Comparison of ENCODE assay signal across 25 mouse cellular contexts in the genomic region with DNA sequence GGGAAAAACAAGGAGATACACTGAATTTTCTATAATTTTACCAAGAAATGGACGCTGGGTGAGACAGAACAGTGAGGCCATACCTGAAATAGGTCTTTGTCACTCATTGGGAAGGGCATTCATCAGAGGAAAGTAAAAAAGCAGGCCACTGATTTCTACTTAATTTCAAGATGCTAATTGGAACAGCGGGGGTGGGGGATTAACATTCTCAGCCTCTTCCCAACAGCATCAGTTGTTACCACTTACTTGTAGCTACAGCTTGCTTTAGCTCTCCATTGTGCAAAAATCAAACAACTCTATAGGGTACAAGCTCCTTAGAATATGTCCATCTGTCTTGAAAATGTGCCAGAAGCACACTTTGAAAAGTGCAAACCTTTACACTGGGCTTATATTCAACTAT.
A peak's percentile ranks its signal among the peaks of the same experiment; 100 is the strongest.
DNase-seq lines count a peak whose midpoint lies in the region; ATAC-seq and TF ChIP-seq lines count a peak whose summit lies in the region.
"Had no signal": no experiment of that assay in that cellular context is flagged by ENCODE, and none has a peak within 500 bp of the region (broad histone marks: within the 10 kb centered on the region; RNA-seq: fewer than 3 reads in every experiment).

No protein-coding gene starts in this region.

- no peak overlapping the region for H3K4me3 ChIP-seq in forebrain, embryonic 11.5 days (ENCODE audit: low read depth, low read length)
- no peak overlapping the region for H3K4me3 ChIP-seq in forebrain, embryonic 15.5 days
- H3K4me3 ChIP-seq in hindbrain, postnatal 0 days (ENCODE audit: low read length), result no peak overlapping the region
- no peak overlapping the region for H3K4me3 ChIP-seq in hindbrain, embryonic 10.5 days
- H3K4me3 ChIP-seq: heart, embryonic 12.5 days; heart, embryonic 15.5 days had no signal

- no peaks in the 10 kb centered on the region for H3K36me3 ChIP-seq in forebrain, embryonic 11.5 days (ENCODE audit: control insufficient read depth, insufficient read depth, low read length)
- no peaks in the 10 kb centered on the region for H3K36me3 ChIP-seq in forebrain, embryonic 15.5 days
- no peaks in the 10 kb centered on the region for H3K36me3 ChIP-seq in hindbrain, postnatal 0 days (ENCODE audit: insufficient read depth, low read length)
- H3K36me3 ChIP-seq in hindbrain, embryonic 10.5 days, result no peaks in the 10 kb centered on the region
- H3K36me3 ChIP-seq: G1E; heart, embryonic 12.5 days; heart, embryonic 15.5 days had no signal

- TF ChIP-seq POLR2A in brain, embryonic 14.5 days (IDR thresholded peaks at IDR 0.05; ENCODE audit: borderline replicate concordance, extremely low read depth, insufficient read depth, insufficient read length, poor library complexity, severe bottlenecking), result no peak

- no peak for TF ChIP-seq CTCF in hindbrain, postnatal 0 days (IDR thresholded peaks at IDR 0.05; ENCODE audit: low read depth)
- no peak for TF ChIP-seq CTCF in brain, embryonic 14.5 days (IDR thresholded peaks at IDR 0.05; ENCODE audit: borderline replicate concordance, extremely low read depth, insufficient read depth, insufficient read length)

- H3K9ac ChIP-seq in forebrain, embryonic 11.5 days (ENCODE audit: low read length), result no peak overlapping the region
- no peak overlapping the region for H3K9ac ChIP-seq in forebrain, embryonic 15.5 days (replicated peaks)
- no peak overlapping the region for H3K9ac ChIP-seq in hindbrain, postnatal 0 days (replicated peaks; ENCODE audit: low read length)
- H3K9ac ChIP-seq: heart, embryonic 12.5 days; heart, embryonic 15.5 days; hindbrain, embryonic 14.5 days had no signal

- WGBS in forebrain, embryonic 11.5 days, result 12% methylated on average over 2 of the region's 2 CpGs
- 9% methylated on average over 2 of the region's 2 CpGs for WGBS in forebrain, embryonic 15.5 days
- 49% methylated on average over 2 of the region's 2 CpGs for WGBS in hindbrain, postnatal 0 days
- 42% methylated on average over 2 of the region's 2 CpGs for WGBS in hindbrain, embryonic 10.5 days

- H3K9me3 ChIP-seq in forebrain, embryonic 11.5 days (ENCODE audit: control insufficient read depth, low read length), result no peaks in the 10 kb centered on the region
- no peaks in the 10 kb centered on the region for H3K9me3 ChIP-seq in forebrain, embryonic 15.5 days
- no peaks in the 10 kb centered on the region for H3K9me3 ChIP-seq in hindbrain, postnatal 0 days (ENCODE audit: low read length)
- H3K9me3 ChIP-seq in hindbrain, embryonic 10.5 days, result no peaks in the 10 kb centered on the region
- H3K9me3 ChIP-seq: G1E; heart, embryonic 12.5 days; heart, embryonic 15.5 days had no signal

- no peaks in the 10 kb centered on the region for H3K4me1 ChIP-seq in forebrain, embryonic 11.5 days (replicated peaks; ENCODE audit: control insufficient read depth, insufficient read depth, low read length)
- peaks cover 6% of the 10 kb centered on the region for H3K4me1 ChIP-seq in forebrain, embryonic 15.5 days
- H3K4me1 ChIP-seq in hindbrain, postnatal 0 days (ENCODE audit: insufficient read depth, low read length), result no peaks in the 10 kb centered on the region
- H3K4me1 ChIP-seq in hindbrain, embryonic 10.5 days (replicated peaks), result no peaks in the 10 kb centered on the region
- H3K4me1 ChIP-seq: heart, embryonic 12.5 days; heart, embryonic 15.5 days had no signal

- H3K4me2 ChIP-seq in forebrain, embryonic 11.5 days (ENCODE audit: low read depth, low read length, severe bottlenecking), result no peak overlapping the region
- H3K4me2 ChIP-seq in forebrain, embryonic 15.5 days (replicated peaks), result no peak overlapping the region
- no peak overlapping the region for H3K4me2 ChIP-seq in hindbrain, postnatal 0 days (ENCODE audit: low read depth, low read length)
- H3K4me2 ChIP-seq: heart, embryonic 12.5 days; heart, embryonic 15.5 days; hindbrain, embryonic 14.5 days had no signal

- peak; percentile 53 for DNase-seq in forebrain, embryonic 11.5 days (ENCODE audit: low spot score)
- peak; percentile 28 for DNase-seq in hindbrain, postnatal 0 days (ENCODE audit: low spot score)
- DNase-seq in hindbrain, embryonic 10.5 days (ENCODE audit: low spot score), result no peak
- DNase-seq in brain, embryonic 14.5 days (ENCODE audit: low read depth), result peak; percentile 68
- peak; percentile 64 for DNase-seq in retina, postnatal 1 day
- no peak for DNase-seq in Muller cell, postnatal 12 days (ENCODE audit: inconsistent ontology term)
- DNase-seq: adrenal gland, adult 2 months; adrenal gland, postnatal 14 days; B cell, adult 2 months; cerebellum, adult 11-12 months; cerebellum, adult 8-10 months; cerebellum, postnatal 10 days; cerebellum, postnatal 36 days; embryo, embryonic 11 days; gastrocnemius, postnatal 25 days; heart, adult 18-20 months; heart, postnatal 10 days; heart, postnatal 36 days had no signal

- no peak overlapping the region for H3K27ac ChIP-seq in forebrain, embryonic 11.5 days (ENCODE audit: low read depth, low read length)
- no peak overlapping the region for H3K27ac ChIP-seq in forebrain, embryonic 15.5 days (replicated peaks)
- no peak overlapping the region for H3K27ac ChIP-seq in hindbrain, postnatal 0 days
- no peak overlapping the region for H3K27ac ChIP-seq in hindbrain, embryonic 10.5 days
- H3K27ac ChIP-seq: heart, embryonic 15.5 days; hindbrain, embryonic 14.5 days had no signal

- peak; percentile 18; the same call in 1 of the 2 replicates for ATAC-seq in forebrain, embryonic 11.5 days (replicated peaks; ENCODE audit: low FRiP score)
- ATAC-seq in forebrain, embryonic 15.5 days (replicated peaks), result no peak
- no peak for ATAC-seq in hindbrain, postnatal 0 days
- ATAC-seq: intestine, postnatal 0 days had no signal

- H3K27me3 ChIP-seq in forebrain, embryonic 11.5 days (ENCODE audit: control insufficient read depth, insufficient read depth, low read length), result no peaks in the 10 kb centered on the region
- no peaks in the 10 kb centered on the region for H3K27me3 ChIP-seq in forebrain, embryonic 15.5 days
- no peaks in the 10 kb centered on the region for H3K27me3 ChIP-seq in hindbrain, postnatal 0 days (ENCODE audit: insufficient read depth, low read length)
- no peaks in the 10 kb centered on the region for H3K27me3 ChIP-seq in hindbrain, embryonic 10.5 days (ENCODE audit: insufficient read depth, poor library complexity, severe bottlenecking)
- H3K27me3 ChIP-seq: CH12.LX; heart, embryonic 12.5 days; heart, embryonic 15.5 days had no signal

Comparison
In these comparisons a context has a peak if more than half of its experiments do, and no peak if none do; other contexts are left out.
1. DNase-seq: peak in forebrain, embryonic 11.5 days (single experiment), hindbrain, postnatal 0 days (single experiment), brain, embryonic 14.5 days (single experiment) and retina, postnatal 1 day (single experiment); none in hindbrain, embryonic 10.5 days (single experiment) and Muller cell, postnatal 12 days (single experiment).